Mouse (Mus musculus) heart, adult 2 months (tissue): ENCODE results near the gene Zfp64.

Experiments
- CTCF ChIP-seq: fragments of 200-600 bp; IDR thresholded peaks from 2 replicates; pipeline ENCODE4 v1.8.1; 2022; ENCODE audit warnings: antibody characterized with exemption, mild to moderate bottlenecking, moderate library complexity
- EP300 ChIP-seq: fragments of 200-500 bp; IDR thresholded peaks from 2 replicates; pipeline ENCODE4 v1.6.1; 2011; ENCODE audit warnings: low read depth, low read length, control low read depth; ENCODE audit not compliant: insufficient read depth
- POLR2A ChIP-seq: fragments of 200-500 bp; IDR thresholded peaks from 2 replicates; pipeline ENCODE4 v1.6.1; 2011; ENCODE audit warnings: mild to moderate bottlenecking, low read depth, low read length, control low read depth; ENCODE audit not compliant: insufficient read depth

DNA sequence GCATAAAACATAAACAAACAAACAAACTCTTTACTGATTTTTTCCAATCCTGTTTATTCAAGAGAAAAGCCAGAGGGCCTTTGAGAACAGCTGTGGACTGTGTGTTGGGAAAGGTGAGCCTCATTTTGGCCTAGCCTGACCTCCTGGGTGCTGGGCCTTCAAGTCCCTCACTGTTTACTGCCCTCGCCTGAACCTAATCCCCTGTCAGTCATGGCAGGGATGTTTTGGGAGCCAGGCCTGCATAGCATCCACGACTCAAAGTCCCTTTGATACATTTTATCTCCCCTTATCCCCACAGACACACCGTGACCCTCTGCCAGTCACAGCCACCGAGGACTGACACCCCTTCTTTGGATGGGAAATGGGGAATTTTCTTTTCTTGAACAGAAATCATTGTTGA is 92.7 kb downstream of the Zfp64 start:
- TF ChIP-seq CTCF (no peak), POLR2A (no peak), EP300 (no peak)
